Mouse (Mus musculus) ovary, adult 2 months (tissue): ENCODE results near the gene Fam155a. TPM values are rescaled to one million over a fixed set of nuclear protein-coding genes. Genes with fewer than 3 reads are reported as not detected.

Source experiments
- polyA plus RNA-seq: library from polyadenylated mRNA; depleted of rRNA; stranded (reverse); fragments of >200 nt; gene quantifications from 2 replicates; pipeline ENCODE4 v1.2.3, GENCODE M21; 2012; rRNA removed

Gene Fam155a
- 0.43 and 0.51 TPM in 2 replicates for polyA plus RNA-seq

DNA sequence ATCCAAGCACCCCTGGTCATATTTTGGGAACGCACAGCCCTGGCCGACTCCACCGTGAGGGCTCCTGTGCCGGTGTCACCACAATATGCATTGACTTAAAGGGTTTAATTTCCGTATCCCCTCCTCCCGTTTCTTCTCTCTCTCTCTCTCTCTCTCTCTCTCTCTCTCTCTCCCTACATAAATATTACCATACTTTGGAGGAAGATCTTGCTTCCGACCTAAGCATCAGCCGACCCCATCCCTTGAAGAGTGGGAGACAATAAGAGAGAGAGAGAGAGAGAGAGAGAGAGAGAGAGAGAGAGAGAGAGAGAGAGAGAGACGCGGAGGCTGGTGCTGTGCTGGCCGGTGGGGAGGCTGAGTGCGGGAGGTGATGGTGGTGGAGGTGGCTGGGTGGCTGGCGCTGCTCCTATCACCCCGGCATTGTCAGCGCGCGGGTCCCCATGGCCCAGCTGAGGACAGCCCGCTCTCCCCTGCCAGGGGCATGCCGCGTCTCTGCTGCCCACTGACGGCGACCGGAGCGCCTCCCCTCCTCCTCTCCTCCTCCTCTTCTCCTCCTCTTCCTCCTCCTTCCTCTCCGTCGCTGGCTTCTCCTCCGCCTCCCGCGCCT lies at the start of gene Fam155a:
TSS of gene Fam155a (minus strand) at position 163 of the 607 bp plus-strand sequence.

Other genes starting within 250 kb of the Fam155a start
- gene Gm10217, start 93.1 kb upstream of the Fam155a start, polyA plus RNA-seq: not detected in 2 replicates
- gene Lig4, start 206.5 kb upstream of the Fam155a start, polyA plus RNA-seq: 1.6 and 1.9 TPM in 2 replicates
- gene Abhd13, start 206.5 kb upstream of the Fam155a start, polyA plus RNA-seq: 4.1 and 4.3 TPM in 2 replicates
- 3.3 and 4.9 TPM in 2 replicates for gene Tnfsf13b, start 235.3 kb upstream of the Fam155a start, polyA plus RNA-seq